Mouse (Mus musculus) MN1 (cell line): ENCODE data around the gene Slc45a3.
A peak's percentile ranks its signal among the peaks of the same experiment; 100 is the strongest.

ENCODE experiments used
- DNase-seq: peaks from one replicate; pipeline ENCODE4 v3.0.0-alpha.2; 2016; ENCODE audit warnings: low spot score

Gene Slc45a3

GRCm38 (mm10) chr1:131962606-131963084 lies at the start of gene Slc45a3:
TSS of gene Slc45a3 (plus strand) at chr1:131962967.
- no peak for DNase-seq

- DNase-seq: no peak
Measured at GRCm38 (mm10) chr1:131917634-131918033, 45.1 kb upstream of the Slc45a3 start.

- no peak for DNase-seq
Measured at GRCm38 (mm10) chr1:131919052-131919451, 43.7 kb upstream of the Slc45a3 start.

- DNase-seq: no peak
Measured at GRCm38 (mm10) chr1:131922100-131922499, 40.7 kb upstream of the Slc45a3 start.

GRCm38 (mm10) chr1:131933471-131933870 lies 29.3 kb upstream of the Slc45a3 start:
- no peak for DNase-seq

- peak; percentile 54 for DNase-seq
Measured at GRCm38 (mm10) chr1:131937659-131938305, 25.0 kb upstream of the Slc45a3 start.

GRCm38 (mm10) chr1:131938811-131939210 lies 24.0 kb upstream of the Slc45a3 start:
- no peak for DNase-seq

GRCm38 (mm10) chr1:131940711-131941244 lies 22.0 kb upstream of the Slc45a3 start:
- DNase-seq: no peak

GRCm38 (mm10) chr1:131941501-131941900 lies 21.3 kb upstream of the Slc45a3 start:
- no peak for DNase-seq

- DNase-seq: no peak
Measured at GRCm38 (mm10) chr1:131942621-131943590, 19.9 kb upstream of the Slc45a3 start.

- no peak for DNase-seq
Measured at GRCm38 (mm10) chr1:131945674-131946440, 16.9 kb upstream of the Slc45a3 start.

GRCm38 (mm10) chr1:131946462-131947215 lies 16.1 kb upstream of the Slc45a3 start:
- DNase-seq: no peak

- DNase-seq: no peak
Measured at GRCm38 (mm10) chr1:131947997-131948525, 14.7 kb upstream of the Slc45a3 start.

GRCm38 (mm10) chr1:131954242-131954865 lies 8.4 kb upstream of the Slc45a3 start:
- DNase-seq: no peak

- no peak for DNase-seq
Measured at GRCm38 (mm10) chr1:131955131-131955757, 7.5 kb upstream of the Slc45a3 start.

- DNase-seq: no peak
Measured at GRCm38 (mm10) chr1:131957416-131957815, 5.4 kb upstream of the Slc45a3 start.

- no peak for DNase-seq
Measured at GRCm38 (mm10) chr1:131961004-131961403, 1.8 kb upstream of the Slc45a3 start.

GRCm38 (mm10) chr1:131963085-131963951 lies 551 bp downstream of the Slc45a3 start:
- DNase-seq: no peak

- no peak for DNase-seq
Measured at GRCm38 (mm10) chr1:131964100-131964499, 1.3 kb downstream of the Slc45a3 start.
